In genomic region chr9:100736646-100737031, GRCm38 (mm10) we compare ENCODE assay signal across 13 mouse cellular contexts.
DNase-seq lines count a peak whose midpoint lies in the region; ATAC-seq lines count a peak whose summit lies in the region.
"Had no signal": no experiment of that assay in that cellular context is flagged by ENCODE, and none has a peak within 500 bp of the region (broad histone marks: within the 10 kb centered on the region; RNA-seq: fewer than 3 reads in every experiment).

No protein-coding gene starts in this region.

- DNase-seq in liver, embryonic 11.5 days (ENCODE audit: low spot score) = no peak
- no peak for DNase-seq in liver
- DNase-seq in NIH3T3 (ENCODE audit: low read depth) = peak; percentile 2
- DNase-seq in spleen, adult 12 weeks (ENCODE audit: low spot score) = no peak
- DNase-seq: cerebellum, adult 18-20 months; gastrocnemius, postnatal 10 days; right cerebral cortex, postnatal 25 days; thymus, postnatal 4 days had no signal

- H3K4me2 ChIP-seq in liver, embryonic 11.5 days = peak overlapping the region; percentile 11
- H3K4me2 ChIP-seq in kidney, embryonic 14.5 days (replicated peaks; ENCODE audit: low read depth, low read length) = no peak overlapping the region
- H3K4me2 ChIP-seq: kidney, embryonic 15.5 days; midbrain, embryonic 12.5 days had no signal

- no peak overlapping the region for H3K4me3 ChIP-seq in liver, embryonic 11.5 days (ENCODE audit: low read depth, low read length)
- peak overlapping the region; percentile 45 for H3K4me3 ChIP-seq in erythroblast, embryonic 14.5 days (replicated peaks)
- no peak overlapping the region for H3K4me3 ChIP-seq in kidney, embryonic 14.5 days (ENCODE audit: low read length)
- H3K4me3 ChIP-seq: kidney, embryonic 15.5 days; midbrain, embryonic 12.5 days had no signal

- H3K4me1 ChIP-seq in liver, embryonic 11.5 days (replicated peaks; ENCODE audit: control insufficient read depth, insufficient read depth, low read length) = peaks cover 5% of the 10 kb centered on the region
- peaks cover 42% of the 10 kb centered on the region for H3K4me1 ChIP-seq in erythroblast, embryonic 14.5 days (ENCODE audit: control insufficient read depth)
- no peaks in the 10 kb centered on the region for H3K4me1 ChIP-seq in kidney, embryonic 14.5 days (ENCODE audit: control insufficient read depth, insufficient read depth, low read length)
- H3K4me1 ChIP-seq: kidney, embryonic 15.5 days had no signal

- no peak overlapping the region for H3K9ac ChIP-seq in liver, embryonic 11.5 days (ENCODE audit: low read depth, low read length)
- no peak overlapping the region for H3K9ac ChIP-seq in kidney, embryonic 14.5 days (ENCODE audit: low read depth, low read length)
- H3K9ac ChIP-seq: kidney, embryonic 15.5 days; midbrain, embryonic 12.5 days had no signal

- no peaks in the 10 kb centered on the region for H3K9me3 ChIP-seq in liver, embryonic 11.5 days (ENCODE audit: control insufficient read depth, low read length)
- H3K9me3 ChIP-seq in erythroblast, embryonic 14.5 days (ENCODE audit: control insufficient read depth, low read length) = no peaks in the 10 kb centered on the region
- H3K9me3 ChIP-seq in kidney, embryonic 14.5 days (ENCODE audit: control insufficient read depth, low read length) = no peaks in the 10 kb centered on the region
- H3K9me3 ChIP-seq: kidney, embryonic 15.5 days; midbrain, embryonic 12.5 days had no signal

- no peaks in the 10 kb centered on the region for H3K27me3 ChIP-seq in liver, embryonic 11.5 days (replicated peaks; ENCODE audit: control insufficient read depth, insufficient read depth, low read length)
- H3K27me3 ChIP-seq in erythroblast, embryonic 14.5 days (ENCODE audit: control insufficient read depth) = no peaks in the 10 kb centered on the region
- no peaks in the 10 kb centered on the region for H3K27me3 ChIP-seq in kidney, embryonic 14.5 days (ENCODE audit: control insufficient read depth, insufficient read depth, low read length)
- H3K27me3 ChIP-seq: kidney, embryonic 15.5 days; midbrain, embryonic 12.5 days had no signal

- ATAC-seq in liver, embryonic 11.5 days (replicated peaks; ENCODE audit: low FRiP score) = peak; percentile 70
- ATAC-seq in megakaryocyte-erythroid progenitor cell, adult 5-6 weeks (replicated peaks; ENCODE audit: low FRiP score, low TSS enrichment, poor library complexity, severe bottlenecking) = peak; percentile 63
- ATAC-seq in kidney, embryonic 14.5 days (ENCODE audit: low FRiP score, low TSS enrichment) = no peak

- no peaks in the 10 kb centered on the region; the same call in 1 of the 2 replicates for H3K36me3 ChIP-seq in liver, embryonic 11.5 days (ENCODE audit: control insufficient read depth, insufficient read depth, low read length)
- peaks cover 15% of the 10 kb centered on the region for H3K36me3 ChIP-seq in erythroblast, embryonic 14.5 days (ENCODE audit: control insufficient read depth)
- no peaks in the 10 kb centered on the region for H3K36me3 ChIP-seq in kidney, embryonic 14.5 days (ENCODE audit: control insufficient read depth, insufficient read depth, low read length)
- H3K36me3 ChIP-seq: midbrain, embryonic 12.5 days had no signal

- H3K27ac ChIP-seq in liver, embryonic 11.5 days (ENCODE audit: low read depth, low read length) = peak overlapping the region; percentile 64; the same call in 1 of the 2 replicates
- H3K27ac ChIP-seq in kidney, embryonic 14.5 days (ENCODE audit: low read depth, low read length) = no peak overlapping the region
- H3K27ac ChIP-seq: kidney, embryonic 15.5 days; midbrain, embryonic 12.5 days had no signal
